Mouse (Mus musculus) cerebellum, adult 2 months (tissue): ENCODE measurements around the gene Nr1d1.

ENCODE experiments used
- CTCF ChIP-seq: fragments of 200-500 bp; IDR thresholded peaks from 2 replicates; pipeline ENCODE4 v1.5.1; 2011; ENCODE audit warnings: low read depth, mild to moderate bottlenecking, control low read depth, low read length, moderate library complexity, borderline replicate concordance; ENCODE audit not compliant: insufficient read depth
- POLR2A ChIP-seq: fragments of 200-500 bp; IDR thresholded peaks from 2 replicates; pipeline ENCODE4 v1.6.1; 2011; ENCODE audit warnings: low read length, control low read depth, borderline replicate concordance; ENCODE audit not compliant: insufficient read depth

GRCm38 (mm10) chr11:98721458-98722226 is 53.5 kb downstream of the Nr1d1 start:
- no peak for TF ChIP-seq POLR2A
- no peak for TF ChIP-seq CTCF
